Mouse (Mus musculus): ENCODE results near the gene Cisd3. TPM values are rescaled to one million over a fixed set of nuclear protein-coding genes. Genes with fewer than 3 reads are reported as not detected.
"Not testable (repeated sequence)": the region's sequence is repeated elsewhere in the genome, so short reads cannot be mapped to it uniquely, and the experiment has no call there.

The Cisd3 gene
- polyA plus RNA-seq, 1 experiment from 2014 or later, result 14.7 TPM

DNA sequence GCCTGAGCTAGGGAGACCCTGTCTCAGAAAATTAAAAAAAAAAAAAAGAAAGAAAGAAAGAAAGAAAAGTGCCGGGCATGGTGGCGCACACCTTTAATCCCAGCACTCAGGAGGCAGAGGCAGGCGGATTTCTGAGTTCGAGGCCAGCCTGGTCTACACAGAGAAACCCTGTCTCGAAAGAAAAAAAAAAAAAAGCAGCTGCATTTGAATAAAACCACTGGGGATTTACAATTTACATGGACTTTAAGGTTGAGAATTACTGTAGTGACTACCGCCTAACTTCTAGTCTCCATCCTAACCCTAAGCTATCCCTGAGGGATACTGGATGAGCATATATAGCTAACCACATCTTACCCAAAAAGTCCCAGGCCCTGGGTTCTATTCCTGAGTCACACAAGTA is 27.7 kb upstream of the Cisd3 start:
- not testable (repeated sequence) for H3K4me3 ChIP-seq; H3K9ac ChIP-seq; H3K9me3 ChIP-seq (replicated peaks); H3K36me3 ChIP-seq; H3K27ac ChIP-seq; H3K4me2 ChIP-seq; ATAC-seq
- H3K27me3 ChIP-seq (replicated peaks), result peaks cover 64% of the 10 kb centered on the region
- peaks cover 40% of the 10 kb centered on the region for H3K4me1 ChIP-seq
- 64% methylated on average over 6 of the region's 6 CpGs for WGBS (ENCODE audit: insufficient replicate concordance)

DNA sequence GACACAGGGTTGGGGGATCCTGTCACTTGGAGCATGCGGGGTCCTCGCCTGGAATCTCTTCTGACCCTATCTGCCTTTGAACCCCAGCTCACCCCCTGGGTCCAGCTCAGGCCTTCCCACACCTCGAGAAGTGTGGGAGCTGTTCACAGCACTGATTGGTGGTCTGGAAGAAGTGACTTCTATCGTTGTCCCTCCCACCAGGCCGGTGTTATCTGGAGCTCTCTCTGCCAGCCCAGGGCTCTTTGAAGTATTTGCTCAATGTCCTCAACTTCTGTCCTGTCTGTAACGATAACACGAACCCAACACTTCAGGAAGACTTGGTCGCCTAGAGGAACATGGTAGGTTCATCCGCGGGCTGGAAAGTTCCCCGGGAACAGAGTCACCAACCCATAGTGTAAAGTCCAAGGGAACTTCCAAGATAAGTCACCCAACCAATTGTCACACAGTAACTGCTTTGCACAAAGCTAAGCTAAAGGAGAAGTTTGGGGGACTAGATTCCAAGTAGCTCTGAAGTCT is 26.8 kb upstream of the Cisd3 start:
- ATAC-seq, result no peak
- Histone ChIP-seq H3K9me3 (replicated peaks) (no peaks in the 10 kb centered on the region), H3K9ac (no peak overlapping the region), H3K4me3 (no peak overlapping the region), H3K4me2 (peak overlapping the region; percentile 77), H3K27me3 (replicated peaks) (peaks cover 72% of the 10 kb centered on the region), H3K36me3 (no peaks in the 10 kb centered on the region), H3K27ac (no peak overlapping the region), H3K4me1 (peaks cover 45% of the 10 kb centered on the region)
- 24% methylated on average over 11 of the region's 11 CpGs for WGBS (ENCODE audit: insufficient replicate concordance)

DNA sequence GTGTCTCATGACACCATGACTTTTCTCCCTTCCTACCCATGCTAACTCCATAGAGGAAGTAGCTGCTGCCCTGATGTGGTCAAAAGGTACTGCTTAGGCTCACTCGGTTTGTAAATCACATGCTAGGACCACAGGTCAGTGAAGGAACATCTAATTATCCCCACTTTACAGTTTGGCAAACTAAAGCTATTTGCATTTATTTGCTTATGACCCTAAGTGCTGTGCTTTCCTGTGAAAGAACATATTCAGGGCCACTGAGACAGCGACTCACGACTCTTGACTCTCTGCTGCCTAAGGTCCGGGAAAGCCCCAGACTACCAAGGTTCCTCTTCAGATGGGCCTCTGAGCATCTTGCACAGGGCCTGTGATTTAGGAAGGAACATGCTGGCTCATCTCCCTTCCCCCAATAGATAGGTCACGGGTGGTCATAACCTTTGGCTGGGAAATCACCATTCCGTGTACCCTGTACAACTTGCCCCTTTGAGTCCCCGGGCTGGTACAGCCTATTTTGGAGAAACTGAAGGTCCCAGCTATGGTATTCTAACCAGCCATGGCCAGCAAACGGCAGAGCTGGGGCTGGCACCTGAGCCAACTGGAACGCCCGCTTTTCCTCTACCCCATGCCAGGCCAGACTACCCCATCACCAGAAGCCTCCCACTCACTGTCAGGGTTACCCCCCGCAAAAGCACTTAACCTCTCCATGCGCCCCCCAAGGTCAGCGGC is 26.2 kb upstream of the Cisd3 start:
- Histone ChIP-seq H3K27ac (peak overlapping the region; percentile 59), H3K36me3 (no peaks in the 10 kb centered on the region), H3K4me3 (peak overlapping the region; percentile 69), H3K4me2 (peak overlapping the region; percentile 77), H3K4me1 (peaks cover 51% of the 10 kb centered on the region), H3K9me3 (replicated peaks) (no peaks in the 10 kb centered on the region), H3K9ac (peak overlapping the region; percentile 67), H3K27me3 (replicated peaks) (peaks cover 78% of the 10 kb centered on the region)
- no peak for ATAC-seq
- 6% methylated on average over 13 of the region's 13 CpGs for WGBS (ENCODE audit: insufficient replicate concordance)

DNA sequence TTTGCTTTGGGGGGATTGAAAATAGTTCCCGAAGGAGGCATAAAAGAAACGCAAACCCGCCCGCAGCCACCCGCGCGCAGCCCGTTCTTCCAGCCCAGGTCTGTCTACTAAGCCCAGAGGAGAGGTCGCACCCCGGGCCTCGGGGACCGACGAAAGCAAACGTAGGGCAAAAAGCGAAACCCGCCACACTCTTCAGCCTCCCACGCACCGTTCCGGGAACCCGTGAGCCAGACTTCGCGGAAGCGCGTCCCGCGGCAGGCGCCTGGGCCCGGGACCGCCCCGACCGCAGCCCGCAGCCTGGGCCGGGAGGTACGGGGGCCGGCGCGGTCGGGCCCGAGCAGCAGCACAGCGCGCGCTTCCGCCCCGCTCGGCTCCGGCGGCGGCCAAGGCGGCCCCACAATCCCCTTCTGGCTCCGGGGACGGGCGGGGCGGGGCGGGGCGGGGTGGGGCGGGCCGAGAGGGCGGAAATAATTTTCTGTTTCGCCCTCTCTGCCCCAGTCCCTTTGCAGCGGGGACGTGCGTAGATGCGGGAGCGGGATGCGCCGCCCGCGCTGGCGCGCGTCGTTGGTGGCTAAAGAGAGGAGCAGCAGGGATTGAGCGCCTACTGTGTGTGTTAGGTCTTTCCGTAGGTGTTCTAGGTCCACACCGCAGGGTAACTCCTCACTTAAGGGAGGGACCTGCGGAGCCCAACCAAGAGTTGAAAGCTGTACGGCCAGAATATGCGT is 25.5 kb upstream of the Cisd3 start:
- H3K27me3 ChIP-seq (replicated peaks), result peaks cover 86% of the 10 kb centered on the region
- peak overlapping the region; percentile 77 for H3K4me2 ChIP-seq
- H3K27ac ChIP-seq, result peak overlapping the region; percentile 59
- 1% methylated on average over 75 of the region's 78 CpGs for WGBS (ENCODE audit: insufficient replicate concordance)
- H3K4me3 ChIP-seq, result peak overlapping the region; percentile 69
- no peaks in the 10 kb centered on the region for H3K36me3 ChIP-seq
- H3K4me1 ChIP-seq, result peaks cover 58% of the 10 kb centered on the region
- H3K9ac ChIP-seq, result peak overlapping the region; percentile 67
- no peaks in the 10 kb centered on the region for H3K9me3 ChIP-seq (replicated peaks)
- ATAC-seq, result peak; percentile 79

DNA sequence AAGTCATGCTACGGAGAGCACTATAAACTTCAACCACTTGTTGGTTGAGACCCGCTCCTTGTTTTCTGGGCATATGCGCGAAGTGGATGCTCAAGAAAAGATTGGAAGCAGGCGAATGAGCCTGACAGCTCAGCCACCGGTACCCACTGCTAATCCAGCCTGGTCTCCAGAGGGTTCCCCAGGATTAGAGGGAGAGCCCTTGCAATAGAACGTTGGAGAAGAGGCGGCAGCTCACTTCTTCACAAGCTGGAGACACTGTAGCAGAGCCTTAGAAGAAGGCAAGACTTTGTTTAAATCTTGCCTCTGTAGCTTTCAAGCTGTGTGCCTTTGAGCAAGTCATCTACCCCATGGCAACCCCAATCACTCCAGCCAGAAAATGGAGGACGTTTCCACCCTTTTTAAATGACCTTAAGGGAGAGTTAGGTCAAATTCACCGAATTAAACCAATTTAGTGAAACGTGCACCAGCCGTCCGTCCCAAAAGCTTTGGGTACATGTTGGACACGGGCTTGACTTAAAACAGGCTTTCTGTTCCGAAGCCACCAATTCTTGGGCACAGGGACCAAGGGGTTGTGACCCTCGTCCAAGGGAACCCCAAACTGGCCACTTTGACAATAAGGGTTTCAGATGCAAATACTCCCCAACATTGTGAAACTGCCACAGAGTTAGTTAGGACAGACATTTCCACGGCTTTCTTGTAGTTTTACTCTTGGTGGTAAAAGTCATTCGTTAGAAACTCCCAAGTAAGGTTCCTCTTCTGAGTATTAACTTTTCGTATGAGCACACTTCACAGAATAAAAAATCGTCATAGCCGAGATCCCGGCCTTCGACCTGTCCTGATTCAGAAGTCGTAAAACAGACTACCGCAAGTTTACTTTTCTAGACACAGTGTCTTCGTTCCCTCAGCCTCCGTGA is 24.6 kb upstream of the Cisd3 start:
- peak overlapping the region; percentile 69 for H3K4me3 ChIP-seq
- H3K27me3 ChIP-seq (replicated peaks), result peaks cover 92% of the 10 kb centered on the region
- peak overlapping the region; percentile 77 for H3K4me2 ChIP-seq
- peaks cover 58% of the 10 kb centered on the region for H3K4me1 ChIP-seq
- H3K9ac ChIP-seq, result no peak overlapping the region
- no peaks in the 10 kb centered on the region for H3K9me3 ChIP-seq (replicated peaks)
- ATAC-seq, result no peak
- 4% methylated on average over 27 of the region's 27 CpGs for WGBS (ENCODE audit: insufficient replicate concordance)
- peaks cover 6% of the 10 kb centered on the region; the same call in 1 of the 2 replicates for H3K36me3 ChIP-seq
- no peak overlapping the region for H3K27ac ChIP-seq

DNA sequence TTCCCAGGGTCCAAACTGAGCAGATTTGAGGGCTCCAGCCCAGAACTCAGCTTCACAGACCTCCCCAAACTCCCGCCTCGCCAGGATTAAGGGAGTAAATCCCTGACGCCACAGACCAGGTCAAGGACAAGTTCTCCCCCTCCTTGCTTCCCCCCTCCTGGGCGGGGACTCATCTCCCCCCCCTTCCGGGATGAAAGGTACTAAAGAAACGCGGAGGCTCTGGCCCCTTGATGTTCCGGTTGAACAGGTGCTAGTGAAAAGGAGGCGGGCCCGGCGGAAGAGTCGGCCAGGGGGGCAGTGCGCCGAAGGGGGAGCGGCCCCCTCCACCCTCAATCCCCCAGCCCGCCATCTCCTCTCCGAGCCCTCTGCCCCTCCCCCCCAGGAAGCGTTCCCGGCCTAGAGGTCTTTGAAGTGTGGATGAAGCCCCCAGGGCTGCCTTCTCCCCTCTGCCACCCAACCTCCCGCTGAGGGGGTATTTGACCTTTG is 23.9 kb upstream of the Cisd3 start:
- no peak overlapping the region for H3K9ac ChIP-seq
- peak overlapping the region; percentile 77 for H3K4me2 ChIP-seq
- peaks cover 89% of the 10 kb centered on the region for H3K27me3 ChIP-seq (replicated peaks)
- peak overlapping the region; percentile 65 for H3K4me3 ChIP-seq
- peaks cover 11% of the 10 kb centered on the region for H3K36me3 ChIP-seq
- no peak overlapping the region for H3K27ac ChIP-seq
- no peak for ATAC-seq
- peaks cover 58% of the 10 kb centered on the region for H3K4me1 ChIP-seq
- no peaks in the 10 kb centered on the region for H3K9me3 ChIP-seq (replicated peaks)
- 2% methylated on average over 20 of the region's 20 CpGs for WGBS (ENCODE audit: insufficient replicate concordance)

DNA sequence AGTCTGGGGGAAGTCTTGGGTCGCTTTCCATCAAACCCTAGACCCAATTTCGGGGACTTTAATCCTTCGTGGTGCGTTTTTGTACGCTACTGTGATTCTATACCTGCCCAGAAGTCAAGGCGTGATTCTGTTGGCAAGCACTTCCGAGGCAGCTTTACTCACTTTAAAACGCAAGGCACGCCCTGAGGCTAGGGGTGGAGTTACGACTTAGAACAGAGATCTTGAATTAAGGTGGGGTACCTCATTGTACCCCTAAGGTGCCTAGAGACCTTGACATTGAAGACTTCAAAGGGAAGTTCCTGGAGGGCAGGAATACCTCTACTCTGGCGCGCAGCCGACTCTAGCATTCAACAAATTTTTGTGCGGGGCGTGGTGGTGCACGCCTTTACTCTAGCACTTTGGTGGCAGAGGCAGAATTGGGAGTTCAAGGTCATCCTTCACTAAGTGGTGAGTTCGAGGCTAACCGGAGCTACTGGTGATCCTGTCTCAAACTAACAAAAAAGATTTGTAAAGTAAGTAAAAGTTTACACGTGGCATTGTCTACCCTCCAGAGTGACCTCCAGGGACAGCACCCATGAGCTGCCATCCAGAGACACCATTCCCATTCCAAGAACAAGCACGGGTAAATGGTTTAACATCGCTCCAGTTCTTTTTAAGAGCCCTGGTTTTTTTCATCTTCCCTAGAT is 23.3 kb upstream of the Cisd3 start:
- Histone ChIP-seq H3K4me3 (peak overlapping the region; percentile 65), H3K27ac (no peak overlapping the region), H3K36me3 (peaks cover 12% of the 10 kb centered on the region), H3K9me3 (replicated peaks) (no peaks in the 10 kb centered on the region), H3K4me2 (peak overlapping the region; percentile 77), H3K4me1 (peaks cover 58% of the 10 kb centered on the region), H3K27me3 (replicated peaks) (peaks cover 94% of the 10 kb centered on the region), H3K9ac (no peak overlapping the region)
- 2% methylated on average over 21 of the region's 21 CpGs for WGBS (ENCODE audit: insufficient replicate concordance)
- no peak for ATAC-seq

DNA sequence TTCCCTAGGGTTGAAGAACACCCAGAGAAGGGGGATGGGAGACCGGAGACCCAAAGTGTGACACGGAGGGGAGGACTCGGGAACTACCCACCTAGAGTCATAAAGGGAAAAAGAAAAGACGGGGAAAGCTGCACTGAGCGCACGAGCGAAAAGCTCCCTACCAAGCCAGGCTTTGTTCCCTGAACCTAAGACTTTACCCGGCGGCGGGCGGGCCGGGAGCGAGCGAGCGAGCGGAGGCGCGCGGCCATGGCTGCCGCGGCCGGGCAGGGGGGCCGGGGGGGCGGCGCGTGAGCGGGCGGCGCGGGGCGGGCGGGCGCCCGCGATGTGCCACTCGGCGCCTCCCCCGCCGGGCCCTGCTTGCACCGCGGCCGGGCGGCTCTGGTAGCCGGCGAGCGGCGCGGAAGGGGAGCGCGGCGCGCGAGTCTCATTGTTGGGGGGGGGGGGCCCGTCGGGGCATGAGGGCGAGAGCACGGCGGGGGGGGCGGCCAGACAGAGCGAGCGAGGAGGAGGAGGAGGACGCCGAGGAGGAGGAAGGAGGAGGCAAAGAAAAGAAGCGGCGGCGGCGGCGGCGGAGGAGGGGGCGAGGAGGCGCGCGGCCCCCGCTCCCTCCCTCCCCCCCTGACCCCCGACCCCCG is 22.6 kb upstream of the Cisd3 start, which contains the start of gene Mllt6:
Gene Mllt6, plus strand, starts transcription at position 522 of the 635 bp plus-strand sequence.
- Histone ChIP-seq H3K36me3 (peaks cover 12% of the 10 kb centered on the region), H3K4me3 (peak within 1 kb of the TSS; percentile 65), H3K27me3 (replicated peaks) (peaks cover 93% of the 10 kb centered on the region), H3K4me1 (peaks cover 58% of the 10 kb centered on the region), H3K9me3 (replicated peaks) (no peaks in the 10 kb centered on the region), H3K9ac (peak within 1 kb of the TSS; percentile 65), H3K27ac (peak within 1 kb of the TSS; percentile 60), H3K4me2 (peak within 1 kb of the TSS; percentile 77)
- ATAC-seq, result no peak
- whole genome bisulfite sequencing (ENCODE audit: insufficient replicate concordance), result under 1% methylated on average over 35 of the region's 76 CpGs

DNA sequence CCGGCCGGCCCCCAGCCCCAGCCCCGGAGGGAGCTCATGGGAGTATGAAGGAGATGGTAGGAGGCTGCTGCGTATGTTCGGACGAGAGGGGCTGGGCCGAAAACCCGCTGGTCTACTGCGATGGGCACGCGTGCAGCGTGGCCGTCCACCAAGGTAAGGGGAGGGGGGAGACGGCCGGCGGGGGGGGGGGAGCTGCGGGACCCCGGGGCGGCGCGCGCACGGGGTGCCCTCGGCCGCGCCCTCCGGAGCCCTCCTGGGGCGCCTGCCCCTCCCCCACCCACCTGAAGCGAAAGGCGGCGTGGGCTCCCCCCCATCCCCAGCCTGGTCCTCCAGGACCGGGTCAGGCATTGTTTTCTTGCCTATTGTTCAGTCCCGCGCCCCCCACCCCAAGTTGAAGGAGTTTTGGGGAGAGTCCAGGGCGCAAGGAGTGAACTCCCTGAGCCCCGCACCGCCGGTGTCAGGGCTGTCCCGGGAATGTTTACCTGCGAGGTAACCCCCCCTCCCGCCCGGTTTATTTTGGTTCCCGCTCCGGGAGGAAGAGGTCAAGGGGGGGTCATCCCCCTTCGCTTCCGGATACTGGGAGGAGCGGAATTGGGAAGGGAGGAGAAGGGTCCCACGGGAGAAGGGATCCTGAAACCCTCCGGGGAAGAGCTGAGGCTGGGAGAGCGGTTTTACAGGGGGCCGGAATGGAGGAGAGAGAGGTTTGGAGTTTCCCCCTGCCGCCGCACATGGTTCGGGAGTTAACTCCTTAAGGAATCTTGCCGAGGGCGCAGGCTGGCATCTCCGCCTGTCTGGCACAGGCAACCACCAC is 21.9 kb upstream of the Cisd3 start:
- peaks cover 93% of the 10 kb centered on the region for H3K27me3 ChIP-seq (replicated peaks)
- peaks cover 13% of the 10 kb centered on the region for H3K36me3 ChIP-seq
- peaks cover 57% of the 10 kb centered on the region for H3K4me1 ChIP-seq
- no peak for ATAC-seq
- H3K9ac ChIP-seq, result peak overlapping the region; percentile 65
- 2% methylated on average over 45 of the region's 57 CpGs for WGBS (ENCODE audit: insufficient replicate concordance)
- peak overlapping the region; percentile 60 for H3K27ac ChIP-seq
- peak overlapping the region; percentile 77 for H3K4me2 ChIP-seq
- peak overlapping the region; percentile 65 for H3K4me3 ChIP-seq
- H3K9me3 ChIP-seq (replicated peaks), result no peaks in the 10 kb centered on the region

DNA sequence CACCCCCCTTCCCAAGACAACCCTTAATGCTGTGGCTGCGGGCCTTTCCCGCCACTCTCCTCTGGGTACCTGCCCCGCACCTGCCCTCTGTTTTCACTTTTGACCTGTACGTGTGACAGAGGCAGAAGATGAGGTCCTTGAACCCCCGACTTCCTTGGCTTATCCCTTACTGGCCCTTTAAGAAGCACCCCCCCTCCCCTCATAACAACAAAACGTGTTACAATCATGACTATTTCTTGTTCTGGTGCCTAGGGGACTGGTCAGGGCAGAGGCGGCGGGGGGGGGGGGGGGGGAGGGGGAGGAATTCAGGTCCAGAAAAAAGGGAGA is 21.3 kb upstream of the Cisd3 start:
- Histone ChIP-seq H3K9me3 (replicated peaks) (no peaks in the 10 kb centered on the region), H3K27ac (no peak overlapping the region), H3K36me3 (peaks cover 17% of the 10 kb centered on the region), H3K4me2 (peak overlapping the region; percentile 77), H3K4me1 (peaks cover 56% of the 10 kb centered on the region), H3K9ac (peak overlapping the region; percentile 65; the same call in 1 of the 2 replicates), H3K4me3 (peak overlapping the region; percentile 65), H3K27me3 (replicated peaks) (peaks cover 93% of the 10 kb centered on the region)
- ATAC-seq, result no peak
- 3% methylated on average over 7 of the region's 8 CpGs for WGBS (ENCODE audit: insufficient replicate concordance)

Measured in liver, embryonic 12.5 days (tissue).